Mouse (Mus musculus): ENCODE results near the gene Atp8b4. TPM values are rescaled to one million over a fixed set of nuclear protein-coding genes. Genes with fewer than 3 reads are reported as not detected.

Gene Atp8b4
- polyA plus RNA-seq, 2 experiments, result 3.0 to 4.9 TPM

- H3K27me3 ChIP-seq (ENCODE audit: control insufficient read depth, insufficient read depth, low read length), result no peaks in the 10 kb centered on the region
- 52% methylated on average over 6 of the region's 6 CpGs for WGBS (ENCODE audit: insufficient replicate concordance)
- no peak for ATAC-seq (ENCODE audit: insufficient read depth)
- no peak overlapping the region for H3K9ac ChIP-seq (replicated peaks)
- TF ChIP-seq EP300 (IDR thresholded peaks at IDR 0.05; ENCODE audit: low read depth) (no peak), CTCF (IDR thresholded peaks at IDR 0.05; ENCODE audit: low read depth) (no peak)
- H3K36me3 ChIP-seq (replicated peaks; ENCODE audit: control insufficient read depth, insufficient read depth, low read depth), result no peaks in the 10 kb centered on the region
- no peak overlapping the region for H3K27ac ChIP-seq
- H3K4me2 ChIP-seq (ENCODE audit: low read depth), result no peak overlapping the region
- no peaks in the 10 kb centered on the region for H3K9me3 ChIP-seq (ENCODE audit: control insufficient read depth, low read length)
- H3K4me1 ChIP-seq (replicated peaks; ENCODE audit: control insufficient read depth in 2 of 2, insufficient read depth in 2 of 2, low read length in 1 of 2), result peaks cover 3 to 19% of the 10 kb centered on the region in 2 experiments; a peak in 2 of 4 replicates
- H3K4me3 ChIP-seq (ENCODE audit: insufficient read depth in 1 of 2, low read depth in 2 of 2, low read length in 2 of 2), result no peak overlapping the region
- no peak for DNase-seq (ENCODE audit: low read depth in 3 of 3, low spot score in 3 of 3)
Observed at GRCm38 (mm10) chr2:126360688-126361087, 139.8 kb downstream of the Atp8b4 start.

GRCm38 (mm10) chr2:126359965-126360364 lies 140.5 kb downstream of the Atp8b4 start:
- Histone ChIP-seq H3K9ac (replicated peaks) (no peak overlapping the region), H3K4me2 (ENCODE audit: low read depth) (no peak overlapping the region), H3K27me3 (ENCODE audit: control insufficient read depth, insufficient read depth, low read length) (no peaks in the 10 kb centered on the region), H3K9me3 (ENCODE audit: control insufficient read depth, low read length) (no peaks in the 10 kb centered on the region), H3K4me3 (ENCODE audit: insufficient read depth in 1 of 2, low read depth in 2 of 2, low read length in 2 of 2) (no peak overlapping the region), H3K4me1 (replicated peaks; ENCODE audit: control insufficient read depth in 2 of 2, insufficient read depth in 2 of 2, low read length in 1 of 2) (peaks cover 3 to 19% of the 10 kb centered on the region in 2 experiments; a peak in 2 of 4 replicates), H3K36me3 (replicated peaks; ENCODE audit: control insufficient read depth, insufficient read depth, low read depth) (no peaks in the 10 kb centered on the region), H3K27ac (no peak overlapping the region)
- 56% methylated on average over 3 of the region's 3 CpGs for WGBS (ENCODE audit: insufficient replicate concordance)
- DNase-seq (ENCODE audit: low read depth in 3 of 3, low spot score in 3 of 3), result peak in 1 of 3 experiments; percentile 6
- TF ChIP-seq EP300 (IDR thresholded peaks at IDR 0.05; ENCODE audit: low read depth) (no peak), CTCF (IDR thresholded peaks at IDR 0.05; ENCODE audit: low read depth) (no peak)
- no peak for ATAC-seq (ENCODE audit: insufficient read depth)

- Histone ChIP-seq H3K9me3 (ENCODE audit: control insufficient read depth, low read length) (no peaks in the 10 kb centered on the region), H3K27me3 (ENCODE audit: control insufficient read depth, insufficient read depth, low read length) (no peaks in the 10 kb centered on the region), H3K27ac (no peak overlapping the region), H3K4me1 (replicated peaks; ENCODE audit: control insufficient read depth in 2 of 2, insufficient read depth in 2 of 2, low read length in 1 of 2) (peaks cover 3 to 15% of the 10 kb centered on the region in 2 experiments; a peak in 2 of 4 replicates), H3K4me2 (ENCODE audit: low read depth) (no peak overlapping the region), H3K9ac (replicated peaks) (no peak overlapping the region), H3K4me3 (ENCODE audit: insufficient read depth in 1 of 2, low read depth in 2 of 2, low read length in 2 of 2) (no peak overlapping the region), H3K36me3 (replicated peaks; ENCODE audit: control insufficient read depth, insufficient read depth, low read depth) (no peaks in the 10 kb centered on the region)
- 48% methylated on average over 1 of the region's 1 CpGs for WGBS (ENCODE audit: insufficient replicate concordance)
- ATAC-seq (ENCODE audit: insufficient read depth), result no peak
- no peak for TF ChIP-seq CTCF (IDR thresholded peaks at IDR 0.05; ENCODE audit: low read depth)
- no peak for DNase-seq (ENCODE audit: low read depth in 3 of 3, low spot score in 3 of 3)
Observed at GRCm38 (mm10) chr2:126359278-126359677, 141.2 kb downstream of the Atp8b4 start.

GRCm38 (mm10) chr2:126358741-126359140 lies 141.7 kb downstream of the Atp8b4 start:
- ATAC-seq (ENCODE audit: insufficient read depth), result no peak
- no peak for DNase-seq (ENCODE audit: low read depth in 3 of 3, low spot score in 3 of 3)
- 64% methylated on average over 5 of the region's 5 CpGs for WGBS (ENCODE audit: insufficient replicate concordance)
- Histone ChIP-seq H3K9ac (replicated peaks) (no peak overlapping the region), H3K36me3 (replicated peaks; ENCODE audit: control insufficient read depth, insufficient read depth, low read depth) (no peaks in the 10 kb centered on the region), H3K27ac (no peak overlapping the region), H3K4me3 (ENCODE audit: insufficient read depth in 1 of 2, low read depth in 2 of 2, low read length in 2 of 2) (no peak overlapping the region), H3K9me3 (ENCODE audit: control insufficient read depth, low read length) (no peaks in the 10 kb centered on the region), H3K4me2 (ENCODE audit: low read depth) (no peak overlapping the region), H3K27me3 (ENCODE audit: control insufficient read depth, insufficient read depth, low read length) (no peaks in the 10 kb centered on the region), H3K4me1 (replicated peaks; ENCODE audit: control insufficient read depth in 2 of 2, insufficient read depth in 2 of 2, low read length in 1 of 2) (peaks cover 0 to 10% of the 10 kb centered on the region in 2 experiments; a peak in 2 of 4 replicates)
- TF ChIP-seq CTCF (IDR thresholded peaks at IDR 0.05; ENCODE audit: low read depth), result no peak
- no peak for TF ChIP-seq EP300 (IDR thresholded peaks at IDR 0.05; ENCODE audit: low read depth)

- Histone ChIP-seq H3K36me3 (replicated peaks; ENCODE audit: control insufficient read depth, insufficient read depth, low read depth) (no peaks in the 10 kb centered on the region), H3K27me3 (ENCODE audit: control insufficient read depth, insufficient read depth, low read length) (no peaks in the 10 kb centered on the region), H3K4me1 (replicated peaks; ENCODE audit: control insufficient read depth in 2 of 2, insufficient read depth in 2 of 2, low read length in 1 of 2) (peaks cover 0 to 2% of the 10 kb centered on the region in 2 experiments; a peak in 1 of 4 replicates), H3K27ac (no peak overlapping the region), H3K9me3 (ENCODE audit: control insufficient read depth, low read length) (no peaks in the 10 kb centered on the region), H3K4me2 (ENCODE audit: low read depth) (no peak overlapping the region), H3K9ac (replicated peaks) (no peak overlapping the region), H3K4me3 (ENCODE audit: insufficient read depth in 1 of 2, low read depth in 2 of 2, low read length in 2 of 2) (no peak overlapping the region)
- ATAC-seq (ENCODE audit: insufficient read depth) (no peak), DNase-seq (ENCODE audit: low read depth in 3 of 3, low spot score in 3 of 3) (no peak)
- no peak for TF ChIP-seq EP300 (IDR thresholded peaks at IDR 0.05; ENCODE audit: low read depth)
- TF ChIP-seq CTCF (IDR thresholded peaks at IDR 0.05; ENCODE audit: low read depth), result no peak
- WGBS (ENCODE audit: insufficient replicate concordance), result 82% methylated on average over 2 of the region's 2 CpGs
Observed at GRCm38 (mm10) chr2:126355259-126355658, 145.2 kb downstream of the Atp8b4 start.
